Mouse (Mus musculus) gastrocnemius, adult 18-20 months (tissue): ENCODE measurements around the gene Serpinb8. TPM values are rescaled to one million over a fixed set of nuclear protein-coding genes. Genes with fewer than 3 reads are reported as not detected.

Experiments
- DNase-seq: peaks from one replicate; pipeline ENCODE4 v3.0.0; 2021; ENCODE audit warnings: low spot score
- long read RNA-seq, 2 experiments: library from polyadenylated mRNA; stranded (forward); transcript quantifications; one replicate each; pipeline ENCODE4 v2.0.0; 2021
- total RNA-seq, 2 experiments: library from RNA; stranded (reverse); gene quantifications; 2 replicates each; pipeline ENCODE4 v1.2.3; 2021

Gene Serpinb8
- total RNA-seq, result 1 to 10 TPM in 1 of 2 experiments, under 1 TPM in 1; 0.55 to 3.5 TPM
- long read RNA-seq, experiment 1, result 0 reads
- long read RNA-seq, experiment 2, full-length matches to known transcripts, result 1 of 1 reads
- long read RNA-seq, experiment 2, partial matches to known transcripts, result 0 of 1 reads
- long read RNA-seq, experiment 2, other reads (novel, unspliced or antisense), result 0 of 1 reads

- peak; percentile 39 for DNase-seq
These were observed at the start of gene Serpinb8 for GRCm38 (mm10) chr1:107589691-107590470. Gene Serpinb8, plus strand, starts transcription at chr1:107590006.

DNA sequence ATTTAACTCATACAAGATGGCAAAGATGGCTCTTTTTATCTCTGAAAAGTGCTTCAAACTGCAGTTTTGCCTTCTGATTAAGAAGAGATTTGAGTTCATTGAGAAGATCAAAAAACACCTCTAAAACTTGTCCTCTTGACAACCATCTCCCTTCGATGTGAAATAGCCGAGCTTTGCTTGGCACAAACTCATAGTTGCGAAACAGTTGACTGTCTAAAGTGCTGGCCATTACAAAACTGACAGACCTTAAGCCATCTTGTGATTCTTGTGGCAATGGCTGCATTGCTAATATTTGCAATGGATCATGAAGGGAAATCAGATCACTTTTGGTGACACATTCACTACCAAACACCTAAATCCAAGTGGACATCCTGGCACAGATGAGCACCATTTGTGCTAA is 30.3 kb upstream of the Serpinb8 start:
- no peak for DNase-seq

GRCm38 (mm10) chr1:107562110-107562509 is 27.7 kb upstream of the Serpinb8 start:
- no peak for DNase-seq

DNA sequence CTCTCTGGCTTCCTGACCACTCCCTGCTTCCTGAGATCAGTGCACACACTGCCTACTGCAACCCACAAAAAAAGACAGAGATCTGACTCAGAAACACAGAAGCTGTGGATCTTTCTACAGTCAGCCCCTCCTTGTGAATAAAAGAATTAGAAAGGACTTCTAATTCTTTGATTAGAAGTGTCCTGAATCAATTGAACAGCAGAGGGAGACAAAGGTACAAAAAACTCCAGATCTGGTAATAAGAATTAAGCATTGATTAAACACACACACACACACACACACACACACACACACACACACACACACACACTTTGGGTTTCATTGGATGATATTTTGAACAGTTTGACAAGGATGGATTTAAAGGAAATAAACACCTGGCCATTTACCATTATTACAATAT is 24.2 kb upstream of the Serpinb8 start:
- no peak for DNase-seq

DNA sequence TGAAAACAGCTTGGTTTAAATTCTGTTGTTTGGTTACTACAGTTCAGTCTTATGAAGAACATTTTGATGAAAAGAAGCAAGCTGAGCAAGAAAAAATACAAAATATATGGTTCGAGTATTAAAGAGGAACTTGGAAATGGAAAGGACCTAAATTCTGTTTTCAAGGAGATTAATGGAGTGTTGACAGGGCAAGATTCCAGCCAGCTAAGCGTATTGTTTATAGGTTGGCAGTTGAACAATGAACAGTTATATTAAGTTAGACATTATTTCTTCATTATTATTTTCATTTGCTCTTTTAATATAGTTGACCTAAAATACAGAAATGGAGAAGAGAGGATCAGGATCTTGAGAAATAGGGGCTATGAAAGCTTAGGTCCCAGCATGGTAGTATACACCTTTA is 13.7 kb upstream of the Serpinb8 start:
- DNase-seq, result no peak

DNA sequence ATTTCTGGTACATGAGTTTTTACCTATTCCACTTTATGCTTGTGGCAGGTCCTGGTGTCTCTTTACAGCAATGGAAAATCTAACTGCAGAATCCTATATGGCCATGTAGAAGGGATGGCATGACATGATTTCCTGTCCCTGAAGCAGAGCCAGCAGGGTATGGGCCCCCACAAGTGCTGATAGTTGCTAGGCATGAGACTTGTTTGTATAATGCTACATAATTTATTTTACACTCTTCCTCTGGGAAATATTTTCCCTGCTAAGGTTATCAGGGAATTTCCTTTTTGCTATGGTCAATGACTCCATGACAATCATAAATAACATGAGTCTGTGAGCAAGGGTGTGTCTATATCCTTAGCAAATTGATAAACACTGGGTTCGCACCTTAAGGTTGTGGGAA is 12.3 kb upstream of the Serpinb8 start:
- no peak for DNase-seq

DNA sequence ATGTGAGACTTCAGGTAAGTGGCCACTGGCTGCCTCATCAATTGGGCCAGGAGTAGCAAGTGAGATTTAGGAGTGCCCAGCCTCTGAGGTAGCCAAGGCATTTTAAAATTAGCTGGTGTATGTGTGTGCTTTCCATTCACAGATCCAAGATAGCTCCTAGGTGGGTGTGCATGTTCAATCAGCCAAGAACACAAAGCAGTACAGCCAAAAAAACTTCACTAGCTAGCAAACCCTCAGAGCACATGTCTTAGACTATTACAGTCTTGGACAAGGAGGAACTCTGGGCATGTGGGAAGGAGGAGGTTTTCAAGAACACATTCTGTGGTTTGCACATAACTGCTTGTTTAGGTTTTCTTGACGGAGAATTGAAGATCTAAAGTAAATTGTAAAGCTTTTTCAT is 8.6 kb upstream of the Serpinb8 start:
- DNase-seq, result no peak

- DNase-seq, result no peak
These were observed 6.9 kb upstream of the Serpinb8 start for GRCm38 (mm10) chr1:107582900-107583299.

GRCm38 (mm10) chr1:107583958-107584376 is 5.8 kb upstream of the Serpinb8 start:
- DNase-seq, result no peak

DNA sequence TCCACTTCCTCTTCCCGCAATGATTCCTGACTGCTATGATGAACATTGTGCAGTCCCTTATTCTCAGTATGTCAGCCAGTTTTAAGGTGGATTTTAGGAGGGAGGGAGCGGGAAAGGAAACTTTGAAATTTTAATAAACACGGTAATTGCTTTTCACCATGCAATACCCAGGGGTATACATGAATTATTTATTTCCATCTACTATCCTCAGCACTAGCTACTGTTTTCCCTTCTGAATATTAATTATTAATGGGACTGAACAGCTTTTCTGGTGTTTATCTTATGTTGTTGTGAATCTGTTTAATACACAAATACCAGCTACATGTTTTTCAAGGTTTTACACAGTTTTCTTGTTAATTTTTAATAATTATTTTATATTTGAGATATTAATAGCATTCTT is 4.9 kb upstream of the Serpinb8 start:
- no peak for DNase-seq

DNA sequence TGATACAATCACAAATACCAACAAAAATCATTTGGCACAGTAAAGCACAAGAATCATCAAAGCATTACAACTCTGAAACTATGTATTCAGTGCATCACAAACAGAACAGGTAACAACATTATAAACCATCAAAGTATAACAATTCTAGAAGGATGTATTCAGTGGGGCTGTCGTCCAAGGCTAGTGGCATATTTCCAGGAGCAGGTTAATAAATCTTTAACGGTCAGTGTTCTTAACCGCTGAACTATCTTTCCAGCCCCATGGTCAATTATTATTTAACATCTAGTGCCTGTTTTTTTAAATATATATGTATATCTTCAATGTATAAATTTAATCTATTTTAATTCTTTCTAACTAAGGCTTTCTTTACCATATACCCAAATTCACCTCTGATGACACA is 3.6 kb upstream of the Serpinb8 start:
- DNase-seq, result no peak

GRCm38 (mm10) chr1:107588206-107588605 is 1.6 kb upstream of the Serpinb8 start:
- DNase-seq, result no peak

- no peak for DNase-seq
These were observed 1.2 kb upstream of the Serpinb8 start for GRCm38 (mm10) chr1:107588642-107589041.

DNA sequence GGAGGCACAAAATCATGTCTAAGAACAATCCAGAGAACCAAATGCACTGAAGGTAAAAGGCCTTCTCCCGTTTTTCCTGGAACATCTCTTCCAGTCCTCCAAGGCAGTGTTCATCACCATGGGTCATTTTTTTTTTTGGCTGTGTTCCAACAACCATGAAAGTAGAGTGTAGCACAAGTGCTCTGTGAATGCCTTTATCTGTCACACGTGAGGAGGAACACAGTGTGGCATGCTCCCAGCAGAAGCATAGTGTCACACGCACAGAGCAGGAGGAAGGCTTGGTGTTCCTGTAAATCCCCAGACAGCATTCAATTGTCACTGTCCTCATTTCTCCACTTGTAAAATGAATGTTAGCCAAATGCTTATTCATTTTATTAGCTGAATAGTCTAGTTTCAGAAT is 2.8 kb downstream of the Serpinb8 start:
- DNase-seq, result no peak

- DNase-seq, result no peak
These were observed 3.7 kb downstream of the Serpinb8 start for GRCm38 (mm10) chr1:107593469-107593868.

DNA sequence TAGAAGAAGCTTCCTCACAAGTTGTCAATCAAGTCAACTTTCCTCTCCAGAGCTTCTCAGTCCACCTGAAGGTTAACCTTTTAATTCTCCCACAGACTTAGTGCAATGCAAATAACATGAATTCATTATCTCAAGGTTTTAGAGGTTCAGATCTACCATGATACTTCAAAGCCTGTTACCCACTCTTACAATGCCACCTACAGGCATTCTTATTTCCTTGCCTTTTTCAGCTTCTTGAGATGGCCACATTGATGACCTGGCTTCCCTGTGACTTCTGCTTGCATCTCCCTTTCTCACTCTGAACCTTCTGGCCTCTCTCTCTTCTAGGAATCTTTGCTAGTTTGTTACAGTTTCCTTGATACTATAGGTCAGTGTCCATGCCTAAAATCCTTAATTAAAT is 7.1 kb downstream of the Serpinb8 start:
- DNase-seq, result no peak

DNA sequence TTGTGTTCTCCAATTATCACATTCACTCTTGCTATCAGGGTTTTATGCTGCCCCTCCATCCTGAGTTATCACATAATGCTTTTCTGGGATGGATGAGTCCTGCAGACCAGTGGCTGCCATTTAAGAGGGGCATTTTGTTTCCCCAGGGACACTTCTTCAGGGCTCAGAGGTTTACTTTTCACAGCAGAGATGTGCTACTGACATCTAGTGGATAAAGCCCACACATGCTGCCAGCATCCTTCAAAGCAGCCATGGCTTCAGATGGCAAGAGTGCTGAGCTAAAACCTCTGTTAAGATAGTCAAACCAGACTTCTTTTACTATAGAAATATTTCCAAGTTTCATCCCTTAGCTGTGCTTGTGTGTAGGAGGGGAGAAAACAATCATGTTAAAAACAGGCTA is 8.7 kb downstream of the Serpinb8 start:
- no peak for DNase-seq

DNA sequence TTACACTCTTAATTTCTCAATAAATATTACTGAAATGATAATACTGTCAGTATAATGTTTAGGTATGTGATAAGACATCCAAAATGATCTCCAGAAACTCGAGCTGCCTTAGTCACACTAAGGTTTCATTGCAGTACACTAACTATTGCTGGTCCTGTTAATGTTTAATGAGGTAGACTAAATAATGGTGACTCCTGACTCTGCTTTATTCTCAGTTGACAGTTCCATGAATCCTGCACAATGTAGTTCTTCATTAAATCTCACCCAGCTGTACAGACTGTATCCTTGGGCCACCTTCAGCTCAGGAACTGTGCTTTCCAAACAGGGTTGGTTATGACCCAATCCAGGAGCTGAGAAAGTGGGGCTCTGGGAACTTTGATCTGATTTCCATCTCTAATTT is 19.1 kb downstream of the Serpinb8 start:
- no peak for DNase-seq

DNA sequence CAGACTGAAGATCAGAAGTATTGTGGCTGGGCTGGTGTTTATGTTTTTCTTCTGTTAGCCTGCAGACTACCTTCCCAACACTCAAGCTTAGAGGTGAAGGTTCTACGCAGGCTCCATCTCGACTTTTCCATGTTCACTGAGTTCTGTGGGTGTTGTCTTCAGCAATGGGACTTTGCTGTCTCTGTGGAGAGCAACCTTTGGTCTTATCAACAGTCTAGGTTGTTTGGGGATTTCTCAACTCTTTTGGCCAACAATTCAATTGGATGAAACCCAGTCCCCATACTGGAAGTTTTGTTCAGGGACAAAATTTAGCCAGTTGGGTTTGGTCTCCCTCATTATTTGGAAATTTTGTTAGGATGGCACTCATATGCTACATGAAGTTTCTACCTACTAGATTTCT is 24.3 kb downstream of the Serpinb8 start:
- no peak for DNase-seq

DNA sequence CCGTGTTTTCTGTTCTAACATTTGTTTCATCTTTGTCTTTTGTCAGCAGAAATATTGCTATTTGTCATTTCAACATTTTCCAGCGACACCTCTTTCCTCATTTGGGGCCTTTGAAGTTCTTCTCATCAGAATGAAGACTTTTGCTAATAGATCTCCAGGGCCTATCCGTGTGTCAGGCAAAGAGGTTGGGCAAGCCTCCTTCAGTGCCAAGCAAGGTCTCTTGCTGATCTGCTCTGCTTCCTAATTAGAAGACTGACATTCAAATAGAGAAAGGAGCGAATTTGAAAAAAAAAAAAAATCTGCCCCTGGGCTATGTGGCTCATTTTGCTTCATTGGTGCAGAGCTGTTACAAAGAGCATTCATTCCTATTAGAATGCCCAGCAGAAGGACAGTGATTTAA is 32.2 kb downstream of the Serpinb8 start:
- no peak for DNase-seq

DNA sequence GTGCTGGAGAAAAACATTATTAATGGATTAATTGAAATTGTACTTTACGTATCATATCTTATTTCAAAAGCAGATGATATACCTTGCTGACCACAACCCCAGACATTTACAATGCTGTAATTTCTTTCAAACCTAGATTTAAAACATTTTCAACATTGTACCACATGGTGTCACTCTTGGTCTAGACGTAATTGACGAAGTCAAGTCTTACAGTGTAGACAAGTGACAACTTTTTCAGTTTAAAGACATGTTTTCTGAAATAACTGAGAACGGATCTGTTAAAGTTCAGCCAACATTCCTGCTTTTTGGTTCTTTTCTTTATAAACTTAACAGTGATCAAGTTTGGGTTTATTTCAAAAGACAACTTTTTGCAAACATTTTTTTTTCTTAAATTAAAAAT is 46.1 kb downstream of the Serpinb8 start:
- DNase-seq, result no peak

- no peak for DNase-seq
These were observed 48.2 kb downstream of the Serpinb8 start for GRCm38 (mm10) chr1:107638056-107638455.

GRCm38 (mm10) chr1:107638459-107638858 is 48.7 kb downstream of the Serpinb8 start:
- no peak for DNase-seq
